Comparison of ENCODE assay signal across 8 mouse cellular contexts in genomic region chr14:14346813-14347100, GRCm38 (mm10). TPM values are rescaled to one million over a fixed set of nuclear protein-coding genes. Genes with fewer than 3 reads are reported as not detected.
A peak's percentile ranks its signal among the peaks of the same experiment; 100 is the strongest.
DNase-seq lines count a peak whose midpoint lies in the region; ATAC-seq and TF ChIP-seq lines count a peak whose summit lies in the region.

No protein-coding gene starts in this region.

- H3K9ac ChIP-seq in kidney, embryonic 14.5 days (ENCODE audit: low read depth, low read length) = peak overlapping the region; percentile 60; the same call in 1 of the 2 replicates
- no peak overlapping the region for H3K9ac ChIP-seq in heart, postnatal 0 days (replicated peaks; ENCODE audit: low read depth, low read length)

- 30% methylated on average over 10 of the region's 16 CpGs for WGBS in kidney, embryonic 14.5 days
- 44% methylated on average over 16 of the region's 16 CpGs for WGBS in bone marrow, adult 2 months
- 38% methylated on average over 14 of the region's 16 CpGs for WGBS in heart, postnatal 0 days

- TF ChIP-seq POLR2A in bone marrow, adult 2 months (IDR thresholded peaks at IDR 0.05; ENCODE audit: borderline replicate concordance, control insufficient read depth, low read depth, low read length) = no peak

- peak overlapping the region; percentile 67; the same call in 1 of the 2 replicates for H3K27ac ChIP-seq in kidney, embryonic 14.5 days (ENCODE audit: low read depth, low read length)
- H3K27ac ChIP-seq in bone marrow, adult 2 months (ENCODE audit: control insufficient read depth, insufficient read depth, low read depth, low read length, poor library complexity) = peak overlapping the region; percentile 7; the same call in 1 of the 2 replicates
- peak overlapping the region; percentile 84 for H3K27ac ChIP-seq in heart, postnatal 0 days (ENCODE audit: low read depth)

- H3K4me3 ChIP-seq in kidney, embryonic 14.5 days (ENCODE audit: low read length) = peak overlapping the region; percentile 59
- peak overlapping the region; percentile 93 for H3K4me3 ChIP-seq in bone marrow, adult 2 months (replicated peaks; ENCODE audit: control insufficient read depth, low read depth, low read length)
- H3K4me3 ChIP-seq in heart, postnatal 0 days (ENCODE audit: low read depth, low read length) = peak overlapping the region; percentile 68

- TF ChIP-seq EP300 in heart, postnatal 0 days (IDR thresholded peaks at IDR 0.05; ENCODE audit: low read depth) = no peak

- peak overlapping the region; percentile 55 for H3K4me2 ChIP-seq in kidney, embryonic 14.5 days (replicated peaks; ENCODE audit: low read depth, low read length)
- peak overlapping the region; percentile 86 for H3K4me2 ChIP-seq in heart, postnatal 0 days (ENCODE audit: low read depth, low read length)

- TF ChIP-seq CTCF in bone marrow, adult 2 months (IDR thresholded peaks at IDR 0.05; ENCODE audit: control insufficient read depth, insufficient read depth, low read length) = no peak
- TF ChIP-seq CTCF in heart, postnatal 0 days (IDR thresholded peaks at IDR 0.05; ENCODE audit: low read depth) = no peak

- no peaks in the 10 kb centered on the region for H3K36me3 ChIP-seq in kidney, embryonic 14.5 days (ENCODE audit: control insufficient read depth, insufficient read depth, low read length)
- 0 out of 2 replicates have a peak, but pooled peaks cover 4% of the 10 kb centered on the region for H3K36me3 ChIP-seq in heart, postnatal 0 days (replicated peaks; ENCODE audit: control insufficient read depth, insufficient read depth, low read length)

- intact Hi-C loops in left cerebral cortex, postnatal 4 days (cut with DNase I) = no loop called here
- intact Hi-C loops in gastrocnemius, postnatal 14 days (cut with DNase I; ENCODE audit: low total_unique reads) = no loop called here

- 0 out of 2 replicates have a peak, but pooled peaks cover 2% of the 10 kb centered on the region for H3K4me1 ChIP-seq in kidney, embryonic 14.5 days (ENCODE audit: control insufficient read depth, insufficient read depth, low read length)
- no peaks in the 10 kb centered on the region for H3K4me1 ChIP-seq in bone marrow, adult 2 months (ENCODE audit: control insufficient read depth, insufficient read depth, low read length)
- no peaks in the 10 kb centered on the region for H3K4me1 ChIP-seq in heart, postnatal 0 days (ENCODE audit: control insufficient read depth, insufficient read depth)

- no peaks in the 10 kb centered on the region for H3K27me3 ChIP-seq in kidney, embryonic 14.5 days (ENCODE audit: control insufficient read depth, insufficient read depth, low read length)
- no peaks in the 10 kb centered on the region for H3K27me3 ChIP-seq in heart, postnatal 0 days (ENCODE audit: control insufficient read depth, insufficient read depth, low read length)

- peak; percentile 20; the same call in 1 of the 2 replicates for ATAC-seq in kidney, embryonic 14.5 days (ENCODE audit: low FRiP score, low TSS enrichment)
- ATAC-seq in heart, postnatal 0 days (ENCODE audit: insufficient read depth, low read depth) = no peak

- H3K9me3 ChIP-seq in kidney, embryonic 14.5 days (ENCODE audit: control insufficient read depth, low read length) = peaks cover 50% of the 10 kb centered on the region
- peaks cover 44% of the 10 kb centered on the region for H3K9me3 ChIP-seq in heart, postnatal 0 days (replicated peaks; ENCODE audit: control insufficient read depth, low read length)

- no peak for DNase-seq in kidney, postnatal 4 days
- no peak for DNase-seq in heart, postnatal 0 days (ENCODE audit: low spot score)
- peak; percentile 20 for DNase-seq in mesoderm, embryonic 11.5 days (ENCODE audit: low read depth, low spot score)
- DNase-seq in frontal cortex, adult 2 months (ENCODE audit: extremely low spot score in 1 of 2, low spot score in 1 of 2) = no peak
- no peak for DNase-seq in left cerebral cortex, postnatal 4 days
- no peak for DNase-seq in gastrocnemius, postnatal 14 days

RNA-seq across cellular contexts. Expression of gene Il3ra, which starts 0.7 kb away (rescaled TPM):
- 4.0 and 4.1 TPM in 2 replicates for polyA plus RNA-seq in kidney, embryonic 14.5 days (2014; fragmentation: Nextera tagmentation; extraction: Ambion mirVana)
- polyA plus RNA-seq in bone marrow, adult 2 months (2011; ENCODE audit: insufficient read depth, insufficient read length, low replicate concordance, missing spikeins) = 44.2 and 82.3 TPM in 2 replicates
- 10.8 and 22.1 TPM in 2 replicates for total RNA-seq in heart, postnatal 0 days (2014; rRNA removed; ENCODE audit: low replicate concordance)
- polyA plus RNA-seq in heart, postnatal 0 days (2015; fragmentation: Nextera tagmentation; extraction: Ambion mirVana) = 4.1 and 4.5 TPM in 2 replicates
- 8.4 and 8.8 TPM in 2 replicates for polyA plus RNA-seq in frontal cortex, adult 2 months (2012; rRNA removed)
- total RNA-seq in left cerebral cortex, postnatal 4 days (2021) = 1 to 10 TPM; 6.0 TPM
- total RNA-seq in gastrocnemius, postnatal 14 days (2021) = 1 to 10 TPM; 3.3 to 5.6 TPM

RNA-seq across cellular contexts. Expression of gene Olfr31, which starts 24.1 kb away (rescaled TPM):
- polyA plus RNA-seq in kidney, embryonic 14.5 days (2014; fragmentation: Nextera tagmentation; extraction: Ambion mirVana) = not detected in 2 replicates
- not detected in 2 replicates for polyA plus RNA-seq in bone marrow, adult 2 months (2011; ENCODE audit: insufficient read depth, insufficient read length, low replicate concordance, missing spikeins)
- total RNA-seq in heart, postnatal 0 days (2014; rRNA removed; ENCODE audit: low replicate concordance) = not detected in 2 replicates
- not detected in 2 replicates for polyA plus RNA-seq in heart, postnatal 0 days (2015; fragmentation: Nextera tagmentation; extraction: Ambion mirVana)
- 0.11 and 0.12 TPM in 2 replicates for polyA plus RNA-seq in frontal cortex, adult 2 months (2012; rRNA removed)
- total RNA-seq in left cerebral cortex, postnatal 4 days (2021) = not detected
- total RNA-seq in gastrocnemius, postnatal 14 days (2021) = not detected

RNA-seq across cellular contexts. Expression of gene Olfr721-ps1, which starts 54.3 kb away (rescaled TPM):
- not detected in 2 replicates for polyA plus RNA-seq in kidney, embryonic 14.5 days (2014; fragmentation: Nextera tagmentation; extraction: Ambion mirVana)
- polyA plus RNA-seq in bone marrow, adult 2 months (2011; ENCODE audit: insufficient read depth, insufficient read length, low replicate concordance, missing spikeins) = not detected in 2 replicates
- not detected in 2 replicates for total RNA-seq in heart, postnatal 0 days (2014; rRNA removed; ENCODE audit: low replicate concordance)
- not detected in 2 replicates for polyA plus RNA-seq in heart, postnatal 0 days (2015; fragmentation: Nextera tagmentation; extraction: Ambion mirVana)
- 0.06 TPM in 1 of 2 replicates, not detected in the other for polyA plus RNA-seq in frontal cortex, adult 2 months (2012; rRNA removed)
- total RNA-seq in left cerebral cortex, postnatal 4 days (2021) = not detected
- not detected for total RNA-seq in gastrocnemius, postnatal 14 days (2021)

Comparison
In these comparisons a context has a peak if more than half of its experiments do, and no peak if none do; other contexts are left out.
1. H3K27ac ChIP-seq: peak in every context shown above with its lines; median percentile 84 in heart, postnatal 0 days; 67 in kidney, embryonic 14.5 days; 7 in bone marrow, adult 2 months.